Mouse (Mus musculus): ENCODE results near the gene Ncapg.

The Ncapg gene

GRCm38 (mm10) chr5:45689152-45689551, 19.4 kb downstream of the Ncapg start:
- in situ Hi-C loops (cut with MboI; ENCODE audit: low sequenced_read_pairs) = no loop called here

GRCm38 (mm10) chr5:45690802-45691201, 21.1 kb downstream of the Ncapg start:
- in situ Hi-C loops (cut with MboI; ENCODE audit: low sequenced_read_pairs) = no loop called here

- in situ Hi-C loops (cut with MboI; ENCODE audit: low sequenced_read_pairs) = no loop called here
Observed at GRCm38 (mm10) chr5:45691678-45692077, 22.0 kb downstream of the Ncapg start.

GRCm38 (mm10) chr5:45706811-45707210, 37.1 kb downstream of the Ncapg start:
- in situ Hi-C loops (cut with MboI; ENCODE audit: low sequenced_read_pairs) = no loop called here

DNA sequence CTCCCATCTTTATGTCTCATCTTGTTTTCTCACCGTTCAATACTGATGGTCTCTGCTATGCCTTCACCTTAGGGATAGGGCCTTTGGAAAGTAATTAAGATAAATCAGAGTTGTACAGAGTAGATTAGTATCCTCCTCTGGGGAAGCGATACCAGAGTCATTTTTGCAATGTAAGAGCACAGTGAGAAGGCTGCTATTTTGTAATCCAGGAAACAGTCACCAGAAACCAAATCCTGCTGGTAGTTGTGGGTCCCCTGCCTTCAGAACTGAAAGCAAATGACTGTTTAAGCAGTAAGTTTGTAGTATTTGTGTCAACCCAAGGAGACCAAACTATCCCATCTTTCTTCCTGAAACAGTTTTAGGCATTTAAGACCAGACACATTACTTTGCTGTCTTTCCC, 39.9 kb downstream of the Ncapg start:
- in situ Hi-C loops (cut with MboI; ENCODE audit: low sequenced_read_pairs) = no loop called here

DNA sequence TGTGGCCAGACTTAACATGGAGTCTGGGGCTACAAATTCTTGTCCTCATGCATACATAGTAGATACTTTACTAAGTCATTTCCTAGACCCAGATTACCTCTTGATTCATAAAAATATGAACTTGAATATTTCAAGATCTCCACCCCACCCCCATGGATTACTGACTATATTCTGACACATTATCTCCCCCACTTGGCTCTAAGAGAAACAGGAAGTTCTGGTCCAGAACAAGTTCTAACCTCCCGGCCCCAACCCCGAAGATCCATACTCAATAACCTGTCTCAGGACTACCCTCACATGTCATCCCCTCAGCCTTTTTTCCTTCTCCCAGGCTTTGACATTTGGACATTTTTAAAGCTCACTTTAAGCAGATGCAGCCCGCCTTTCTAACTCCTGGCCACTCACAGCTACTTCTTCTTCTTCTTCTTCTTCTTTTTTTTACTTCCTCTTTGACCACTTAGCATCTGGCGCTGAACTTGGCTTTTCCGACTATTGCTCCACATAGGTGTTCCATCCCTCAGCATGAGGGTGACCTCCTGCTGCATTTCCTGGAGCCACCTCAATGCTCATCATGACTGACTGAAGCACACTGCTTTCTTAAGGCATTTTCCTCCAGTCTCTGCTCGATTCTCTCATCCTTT, 49.2 kb downstream of the Ncapg start:
- in situ Hi-C loops (cut with MboI; ENCODE audit: low sequenced_read_pairs) = no loop called here

DNA sequence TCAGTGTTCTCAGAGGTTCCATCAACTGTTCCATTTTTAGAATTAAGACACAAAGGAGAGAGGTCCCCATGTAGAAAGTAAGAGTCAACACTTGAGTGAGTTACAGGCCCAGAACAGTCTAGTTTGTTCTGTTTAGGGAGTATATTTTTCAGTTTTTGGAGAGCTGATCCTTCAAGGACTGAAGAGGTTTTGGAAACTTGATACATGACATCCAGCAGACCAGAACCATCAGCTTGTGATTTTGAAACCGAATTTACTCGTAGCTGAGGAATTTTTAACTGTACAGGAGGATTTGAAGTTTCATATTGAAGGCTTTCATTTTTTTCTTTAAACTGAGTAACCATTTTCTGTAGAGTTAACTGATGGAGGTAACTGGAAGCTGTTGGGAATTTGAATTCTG, 64.0 kb downstream of the Ncapg start:
- in situ Hi-C loops (cut with MboI; ENCODE audit: low sequenced_read_pairs) = no loop called here

DNA sequence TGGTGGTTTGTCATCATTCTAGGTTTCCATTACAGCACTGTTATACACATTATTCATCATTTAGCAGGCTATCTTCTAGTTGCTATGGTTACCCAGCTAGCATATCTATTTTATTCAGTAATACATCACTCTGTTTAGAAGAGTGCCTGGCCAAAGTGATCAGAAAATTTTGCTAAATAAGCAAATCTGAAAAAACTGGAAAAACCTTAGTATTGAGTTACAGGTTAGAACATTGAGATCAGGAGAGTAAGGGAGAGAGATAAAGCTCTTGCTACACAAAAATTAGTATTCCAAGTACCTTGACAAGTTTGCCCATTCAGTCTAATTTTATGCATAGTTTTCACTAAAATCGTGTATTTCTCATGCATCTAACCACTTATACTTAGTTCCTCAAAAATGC, 68.2 kb downstream of the Ncapg start:
- in situ Hi-C loops (cut with MboI; ENCODE audit: low sequenced_read_pairs) = no loop called here
